Mouse (Mus musculus) embryo, embryonic 10 days (tissue): ENCODE data around the gene Yju2.

ENCODE experiments used
- DNase-seq: peaks from one replicate; pipeline ENCODE4 v3.0.0-alpha.2; 2015; ENCODE audit warnings: low spot score

Gene Yju2

GRCm38 (mm10) chr17:55960791-55961190 lies 1.9 kb downstream of the Yju2 start:
- DNase-seq: no peak

GRCm38 (mm10) chr17:55961631-55962030 lies 2.7 kb downstream of the Yju2 start:
- no peak for DNase-seq

- no peak for DNase-seq
Observed at GRCm38 (mm10) chr17:55963171-55963570, 4.3 kb downstream of the Yju2 start.

- DNase-seq: no peak
Observed at GRCm38 (mm10) chr17:55964496-55964895, 5.6 kb downstream of the Yju2 start.

- no peak for DNase-seq
Observed at GRCm38 (mm10) chr17:55964996-55965395, 6.1 kb downstream of the Yju2 start.

GRCm38 (mm10) chr17:55967186-55967585 lies 8.3 kb downstream of the Yju2 start:
- no peak for DNase-seq

GRCm38 (mm10) chr17:55968210-55968609 lies 9.3 kb downstream of the Yju2 start:
- no peak for DNase-seq

- DNase-seq: peak; percentile 53
Observed at GRCm38 (mm10) chr17:55969560-55969959, 10.7 kb downstream of the Yju2 start.

- peak; percentile 81 for DNase-seq
Observed at GRCm38 (mm10) chr17:55969966-55970891, 11.3 kb downstream of the Yju2 start, which contains the start of gene Shd. Gene Shd (plus strand): TSS chr17:55970467.

GRCm38 (mm10) chr17:55971453-55971852 lies 12.6 kb downstream of the Yju2 start:
- DNase-seq: no peak

GRCm38 (mm10) chr17:55976255-55976862 lies 17.5 kb downstream of the Yju2 start:
- DNase-seq: peak; percentile 79

GRCm38 (mm10) chr17:55977301-55977700 lies 18.4 kb downstream of the Yju2 start:
- no peak for DNase-seq

- DNase-seq: peak; percentile 93
Observed at GRCm38 (mm10) chr17:55986030-55986961, 27.4 kb downstream of the Yju2 start, which contains the start of gene Fsd1. Gene Fsd1 (plus strand): TSS chr17:55986509.

- no peak for DNase-seq
Observed at GRCm38 (mm10) chr17:55990278-55990898, 31.5 kb downstream of the Yju2 start.

- DNase-seq: no peak
Observed at GRCm38 (mm10) chr17:55996007-55996406, 37.1 kb downstream of the Yju2 start.

- DNase-seq: peak; percentile 59
Observed at GRCm38 (mm10) chr17:55999794-56000499, 41.0 kb downstream of the Yju2 start.

- no peak for DNase-seq
Observed at GRCm38 (mm10) chr17:56003000-56003399, 44.1 kb downstream of the Yju2 start.

- peak; percentile 90 for DNase-seq
Observed at GRCm38 (mm10) chr17:56005415-56006061, 46.6 kb downstream of the Yju2 start, which contains the start of the genes Stap2 and Mpnd. Gene Stap2 (minus strand): TSS chr17:56005584. Gene Mpnd (plus strand): TSS chr17:56005711.

GRCm38 (mm10) chr17:56006956-56007355 lies 48.1 kb downstream of the Yju2 start:
- DNase-seq: no peak
